Mouse (Mus musculus) small intestine, adult 2 months (tissue): ENCODE measurements around the gene Cd79a. TPM values are rescaled to one million over a fixed set of nuclear protein-coding genes. Genes with fewer than 3 reads are reported as not detected.
A peak's percentile ranks its signal among the peaks of the same experiment; 100 is the strongest.

Experiments
- H3K27ac ChIP-seq: fragments of 200-500 bp; 2 replicates; pipeline ENCODE4 v1.5.1; 2012; ENCODE audit warnings: low read depth, low read length, control low read depth, inconsistent platforms; ENCODE audit not compliant: insufficient read depth
- H3K27me3 ChIP-seq: fragments of 200-500 bp; 2 replicates; pipeline ENCODE4 v1.6.1; 2012; ENCODE audit warnings: mild to moderate bottlenecking, moderate library complexity, low read length, inconsistent platforms; ENCODE audit not compliant: control insufficient read depth, insufficient read depth
- H3K36me3 ChIP-seq: fragments of 200-500 bp; 2 replicates; pipeline ENCODE4 v1.6.1; 2012; ENCODE audit warnings: mild to moderate bottlenecking, low read length, control low read depth, inconsistent platforms; ENCODE audit not compliant: control insufficient read depth, insufficient read depth
- H3K4me1 ChIP-seq: fragments of 200-500 bp; 2 replicates; pipeline ENCODE4 v1.6.1; 2012; ENCODE audit warnings: low read length, inconsistent platforms, mixed read lengths; ENCODE audit not compliant: control insufficient read depth, insufficient read depth, insufficient read length
- H3K4me3 ChIP-seq: fragments of 200-500 bp; 2 replicates; pipeline ENCODE4 v1.5.1; 2012; ENCODE audit warnings: low read depth, mild to moderate bottlenecking, control low read depth, inconsistent platforms, low read length, moderate library complexity
- CTCF ChIP-seq: fragments of 200-500 bp; IDR thresholded peaks from 2 replicates; pipeline ENCODE4 v1.5.1; 2012; ENCODE audit warnings: low read depth, mild to moderate bottlenecking, control low read depth, inconsistent platforms, low read length, moderate library complexity, mixed read lengths; ENCODE audit not compliant: insufficient replicate concordance, insufficient read length; ENCODE audit errors: extremely low read depth
- POLR2A ChIP-seq: fragments of 200-500 bp; IDR thresholded peaks from 2 replicates; pipeline ENCODE4 v1.6.1; 2012; ENCODE audit warnings: low read depth, mild to moderate bottlenecking, control low read depth, inconsistent platforms, low read length, moderate library complexity
- WGBS: fragments of 180-500 bp; shearing (Covaris S2); methylation state at CpG from one replicate; pipeline ENCODE4 v1.1.7; 2018; 5-methylcytosine and 5-hydroxymethylcytosine counted together
- polyA plus RNA-seq: library from polyadenylated mRNA; depleted of rRNA; stranded (reverse); fragments of >200 nt; gene quantifications from 2 replicates; pipeline ENCODE4 v1.2.3, GENCODE M21; 2012; rRNA removed

Gene Cd79a
- 23.2 and 54.3 TPM in 2 replicates for polyA plus RNA-seq

- H3K27ac ChIP-seq = no peak within 1 kb of the TSS; the same call in 1 of the 2 replicates
- peak within 1 kb of the TSS; percentile 45; the same call in 1 of the 2 replicates for H3K4me3 ChIP-seq
- H3K4me1 ChIP-seq = no peaks in the 10 kb centered on the region; the same call in 1 of the 2 replicates
- 71% methylated on average over 12 of the region's 12 CpGs for WGBS
- H3K27me3 ChIP-seq = no peaks in the 10 kb centered on the region
- H3K36me3 ChIP-seq = no peaks in the 10 kb centered on the region
- TF ChIP-seq CTCF (no peak), POLR2A (no peak)
These were observed at the start of gene Cd79a for GRCm38 (mm10) chr7:24897224-24897623. Gene Cd79a (plus strand): TSS chr7:24897381.

DNA sequence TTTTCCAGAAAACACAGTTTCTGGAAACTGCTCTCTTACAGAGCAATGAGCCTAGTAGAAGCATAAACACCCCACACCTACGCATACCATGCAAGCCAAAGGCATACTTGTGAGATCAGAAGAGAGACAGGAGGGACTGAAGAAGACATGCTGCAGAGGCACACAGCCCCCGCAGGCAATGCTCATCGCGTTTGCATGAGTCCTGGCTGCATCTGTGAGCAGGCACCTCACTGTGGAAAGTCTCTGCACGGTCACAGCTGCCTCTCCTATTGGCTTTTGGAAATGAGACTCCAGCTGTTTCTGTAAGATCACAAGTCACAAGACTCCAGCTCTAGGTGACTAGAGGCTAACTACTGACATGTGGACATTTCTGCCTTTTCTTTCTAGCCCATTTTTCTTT, 47.0 kb upstream of the Cd79a start:
- peaks cover 2% of the 10 kb centered on the region; the same call in 1 of the 2 replicates for H3K4me1 ChIP-seq
- H3K36me3 ChIP-seq = no peaks in the 10 kb centered on the region
- TF ChIP-seq CTCF = no peak
- no peak for TF ChIP-seq POLR2A
- no peaks in the 10 kb centered on the region for H3K27me3 ChIP-seq
- no peak overlapping the region for H3K27ac ChIP-seq
- WGBS = 47% methylated on average over 5 of the region's 5 CpGs
- no peak overlapping the region for H3K4me3 ChIP-seq

- no peak overlapping the region for H3K27ac ChIP-seq
- TF ChIP-seq CTCF (no peak), POLR2A (no peak)
- no peaks in the 10 kb centered on the region for H3K27me3 ChIP-seq
- H3K36me3 ChIP-seq = no peaks in the 10 kb centered on the region
- H3K4me3 ChIP-seq = no peak overlapping the region
- peaks cover 2% of the 10 kb centered on the region; the same call in 1 of the 2 replicates for H3K4me1 ChIP-seq
- 10% methylated on average over 6 of the region's 6 CpGs for WGBS
These were observed 46.3 kb upstream of the Cd79a start for GRCm38 (mm10) chr7:24850899-24851303.

DNA sequence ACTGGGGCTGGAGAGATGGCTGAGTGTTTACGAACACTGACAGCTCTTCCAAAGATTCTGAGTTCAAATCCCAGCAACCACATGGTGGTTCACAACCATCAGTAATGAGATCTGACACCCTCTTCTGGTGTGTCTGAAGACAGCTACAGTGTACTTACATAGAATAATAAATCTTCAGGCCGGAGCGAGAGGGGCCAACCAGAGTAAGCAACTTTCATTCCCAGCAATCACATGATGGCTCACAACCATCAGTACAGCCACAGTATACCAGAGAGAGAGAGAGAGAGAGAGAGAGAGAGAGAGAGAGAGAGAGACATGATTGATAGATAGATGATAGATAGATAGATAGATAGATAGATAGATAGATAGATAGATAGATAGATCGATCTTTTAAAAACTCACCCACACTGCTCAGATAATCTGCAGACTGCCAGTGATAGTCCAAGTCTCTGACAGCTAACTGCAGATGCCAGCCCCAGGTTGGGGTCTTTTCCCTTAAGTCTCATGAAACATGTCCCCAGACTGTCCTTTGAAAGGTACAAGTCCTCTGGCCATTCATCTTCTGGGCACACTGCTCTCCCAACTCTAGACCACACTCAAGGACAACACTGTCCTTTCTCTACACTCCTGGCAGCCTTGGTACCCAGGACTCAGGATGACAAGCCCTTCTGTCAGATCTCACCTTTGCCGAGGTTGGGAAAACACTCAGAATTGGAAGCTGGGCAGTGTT, 45.4 kb upstream of the Cd79a start:
- WGBS = 72% methylated on average over 5 of the region's 5 CpGs
- Histone ChIP-seq H3K27ac (no peak overlapping the region), H3K36me3 (no peaks in the 10 kb centered on the region), H3K4me1 (peaks cover 2% of the 10 kb centered on the region; the same call in 1 of the 2 replicates), H3K27me3 (no peaks in the 10 kb centered on the region), H3K4me3 (no peak overlapping the region)
- no peak for TF ChIP-seq POLR2A
- no peak for TF ChIP-seq CTCF

- H3K27me3 ChIP-seq = no peaks in the 10 kb centered on the region
- peaks cover 2% of the 10 kb centered on the region; the same call in 1 of the 2 replicates for H3K4me1 ChIP-seq
- 64% methylated on average over 8 of the region's 8 CpGs for WGBS
- no peaks in the 10 kb centered on the region for H3K36me3 ChIP-seq
- TF ChIP-seq POLR2A = no peak
- TF ChIP-seq CTCF = no peak
- H3K4me3 ChIP-seq = no peak overlapping the region
- H3K27ac ChIP-seq = no peak overlapping the region
These were observed 44.5 kb upstream of the Cd79a start for GRCm38 (mm10) chr7:24852557-24853232.

GRCm38 (mm10) chr7:24853233-24853563, 44.0 kb upstream of the Cd79a start:
- Histone ChIP-seq H3K4me3 (no peak overlapping the region), H3K36me3 (no peaks in the 10 kb centered on the region), H3K4me1 (peaks cover 2% of the 10 kb centered on the region; the same call in 1 of the 2 replicates), H3K27ac (no peak overlapping the region), H3K27me3 (no peaks in the 10 kb centered on the region)
- no peak for TF ChIP-seq POLR2A
- no peak for TF ChIP-seq CTCF

DNA sequence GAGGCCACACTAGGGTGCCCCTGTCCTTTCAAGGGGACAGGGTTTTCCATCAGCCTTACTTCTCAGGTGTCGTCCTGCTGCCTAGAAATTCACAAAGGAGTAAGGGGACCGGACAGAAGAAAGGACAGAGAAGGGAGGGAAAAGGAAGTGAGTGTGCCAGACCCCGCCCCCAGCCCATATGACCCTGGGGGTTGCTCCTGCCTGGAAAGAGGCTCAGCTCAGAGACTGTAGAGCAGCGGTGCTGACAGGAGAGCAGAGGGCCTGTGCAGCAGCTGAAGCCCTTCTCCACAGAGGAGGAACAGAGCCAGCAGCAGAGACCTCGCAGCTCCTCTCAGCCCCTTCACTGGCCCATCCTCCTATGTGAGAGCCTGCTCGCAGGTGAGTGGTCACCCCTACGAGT, 43.5 kb upstream of the Cd79a start:
- Histone ChIP-seq H3K27ac (no peak overlapping the region), H3K36me3 (no peaks in the 10 kb centered on the region), H3K4me1 (peaks cover 2% of the 10 kb centered on the region; the same call in 1 of the 2 replicates), H3K4me3 (no peak overlapping the region), H3K27me3 (no peaks in the 10 kb centered on the region)
- WGBS = 47% methylated on average over 7 of the region's 7 CpGs
- TF ChIP-seq CTCF = no peak
- no peak for TF ChIP-seq POLR2A
